Mouse (Mus musculus): ENCODE data around the gene Apba3.
A peak's percentile ranks its signal among the peaks of the same experiment; 100 is the strongest.
"Not testable (repeated sequence)": the region's sequence is repeated elsewhere in the genome, so short reads cannot be mapped to it uniquely, and the experiment has no call there.

The Apba3 gene

DNA sequence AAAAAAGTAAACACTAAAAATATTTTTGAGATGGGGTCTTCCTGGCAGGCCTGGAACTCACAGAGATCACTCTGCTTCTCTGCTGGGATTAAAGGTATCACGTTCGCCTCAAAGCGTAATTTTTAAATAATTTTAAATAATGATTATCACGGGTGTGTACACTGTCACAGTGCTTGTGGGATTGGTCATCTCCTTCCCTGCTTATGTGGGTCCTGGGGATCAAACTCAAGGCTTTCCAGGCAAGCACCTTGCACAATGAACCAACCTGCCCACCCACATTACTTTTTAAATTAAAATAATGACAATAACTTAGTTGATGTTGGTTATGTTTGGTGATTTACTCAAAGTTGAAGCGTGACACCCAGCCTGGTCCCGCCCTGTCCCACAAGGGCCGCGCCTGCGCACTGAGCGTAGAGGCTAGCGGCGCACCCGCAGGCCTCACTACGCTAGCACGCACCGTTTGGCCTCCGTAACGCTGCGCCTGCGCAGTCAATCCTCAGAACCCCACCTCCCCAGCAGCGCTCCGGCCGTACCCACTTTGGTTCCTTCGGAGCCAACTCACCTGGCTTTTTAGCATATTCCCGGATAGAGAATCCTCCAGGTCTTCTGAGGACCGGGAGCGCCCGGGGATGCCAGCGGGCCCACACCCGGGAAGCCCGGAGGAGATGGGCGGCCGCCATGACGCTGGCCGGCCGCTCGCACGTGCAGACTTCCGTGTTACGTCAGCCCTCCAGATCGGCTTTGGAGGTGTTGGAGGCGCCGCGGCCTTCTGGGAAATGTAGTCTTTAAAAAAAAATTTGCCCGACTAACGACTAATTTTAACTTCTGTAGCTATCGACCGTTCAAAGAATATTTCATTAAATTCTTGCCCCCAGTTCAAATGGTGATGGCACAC, at the start of gene Apba3, which contains the start of gene Mrpl54:
Apba3 (plus strand) TSS at position 750 of the 895 bp plus-strand sequence.
Mrpl54 (minus strand) TSS at position 724 of the 895 bp plus-strand sequence.
- DNase-seq (ENCODE audit: low spot score), result peak; percentile 96

DNA sequence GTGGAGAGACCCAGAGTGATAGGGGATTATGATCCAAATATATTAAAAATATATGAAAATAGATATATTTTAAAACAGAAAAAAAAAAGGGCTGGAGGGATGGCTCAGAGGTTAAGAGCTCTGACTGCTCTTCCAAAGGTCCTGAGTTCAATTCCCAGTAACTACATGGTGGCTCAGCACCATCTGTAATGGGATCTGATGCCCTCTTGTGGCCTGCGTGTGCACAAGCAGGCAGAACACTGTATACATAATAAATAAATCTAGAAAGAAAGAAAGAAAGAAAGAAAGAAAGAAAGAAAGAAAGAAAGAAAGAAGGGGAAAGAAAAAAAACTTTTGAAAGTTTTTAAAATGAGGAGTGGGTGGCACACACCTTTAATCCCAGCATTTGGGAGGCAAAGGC, 49.5 kb upstream of the Apba3 start:
- DNase-seq (ENCODE audit: low spot score), result not testable (repeated sequence)

DNA sequence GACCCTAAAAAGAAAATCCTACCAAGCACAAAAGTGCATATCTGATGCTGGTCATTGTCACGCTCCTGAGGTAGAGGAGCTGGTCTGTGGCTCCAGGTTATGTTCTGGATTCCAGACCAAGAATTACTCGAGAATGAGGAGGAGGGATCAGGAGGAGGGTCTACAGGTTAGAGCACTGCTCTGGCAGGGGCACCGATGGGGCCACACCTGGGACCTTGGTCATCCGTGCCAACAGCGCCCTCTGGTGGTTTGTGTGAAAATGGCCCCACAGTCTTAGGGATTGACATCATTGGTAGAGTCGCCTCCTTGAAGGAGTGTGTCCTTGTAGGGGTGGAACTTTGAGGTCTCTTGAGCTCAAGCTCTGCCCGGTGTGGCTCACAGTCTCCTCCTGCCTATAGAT, 48.8 kb upstream of the Apba3 start:
- no peak for DNase-seq (ENCODE audit: low spot score)

DNA sequence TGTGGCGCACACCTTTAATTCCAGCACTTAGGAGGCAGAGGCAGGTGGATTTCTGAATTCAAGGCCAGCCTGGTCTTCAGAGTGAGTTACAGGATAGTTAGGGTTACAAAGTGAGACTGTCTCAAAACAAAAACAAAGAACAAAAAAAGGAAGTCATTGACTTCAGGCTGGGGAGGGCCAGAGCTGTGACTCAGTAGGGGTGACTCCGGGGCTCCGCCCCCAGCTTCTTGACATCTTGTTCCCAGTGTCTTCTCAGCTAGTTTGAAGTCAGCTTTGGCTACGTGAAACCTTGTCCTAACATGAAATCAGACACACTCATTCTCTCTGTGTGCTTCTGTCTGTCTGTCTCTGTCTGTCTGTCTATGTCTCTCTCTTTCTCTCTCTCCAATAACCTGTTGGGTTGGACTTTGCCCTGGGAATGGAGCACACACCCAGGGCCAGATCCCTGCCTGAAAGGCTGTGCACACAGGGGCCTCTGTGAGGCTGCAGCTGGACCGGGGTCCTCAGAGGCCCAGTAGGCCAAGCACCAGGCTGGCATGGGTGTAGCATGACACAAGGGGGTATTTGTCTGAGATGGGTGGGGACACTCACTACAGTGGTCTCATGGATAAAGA, 45.3 kb upstream of the Apba3 start:
- no peak for DNase-seq (ENCODE audit: low spot score)

GRCm38 (mm10) chr10:81223731-81224130, 43.0 kb upstream of the Apba3 start:
- DNase-seq (ENCODE audit: low spot score), result not testable (repeated sequence)

GRCm38 (mm10) chr10:81229735-81230437, 36.9 kb upstream of the Apba3 start:
- DNase-seq (ENCODE audit: low spot score), result peak; percentile 39

DNA sequence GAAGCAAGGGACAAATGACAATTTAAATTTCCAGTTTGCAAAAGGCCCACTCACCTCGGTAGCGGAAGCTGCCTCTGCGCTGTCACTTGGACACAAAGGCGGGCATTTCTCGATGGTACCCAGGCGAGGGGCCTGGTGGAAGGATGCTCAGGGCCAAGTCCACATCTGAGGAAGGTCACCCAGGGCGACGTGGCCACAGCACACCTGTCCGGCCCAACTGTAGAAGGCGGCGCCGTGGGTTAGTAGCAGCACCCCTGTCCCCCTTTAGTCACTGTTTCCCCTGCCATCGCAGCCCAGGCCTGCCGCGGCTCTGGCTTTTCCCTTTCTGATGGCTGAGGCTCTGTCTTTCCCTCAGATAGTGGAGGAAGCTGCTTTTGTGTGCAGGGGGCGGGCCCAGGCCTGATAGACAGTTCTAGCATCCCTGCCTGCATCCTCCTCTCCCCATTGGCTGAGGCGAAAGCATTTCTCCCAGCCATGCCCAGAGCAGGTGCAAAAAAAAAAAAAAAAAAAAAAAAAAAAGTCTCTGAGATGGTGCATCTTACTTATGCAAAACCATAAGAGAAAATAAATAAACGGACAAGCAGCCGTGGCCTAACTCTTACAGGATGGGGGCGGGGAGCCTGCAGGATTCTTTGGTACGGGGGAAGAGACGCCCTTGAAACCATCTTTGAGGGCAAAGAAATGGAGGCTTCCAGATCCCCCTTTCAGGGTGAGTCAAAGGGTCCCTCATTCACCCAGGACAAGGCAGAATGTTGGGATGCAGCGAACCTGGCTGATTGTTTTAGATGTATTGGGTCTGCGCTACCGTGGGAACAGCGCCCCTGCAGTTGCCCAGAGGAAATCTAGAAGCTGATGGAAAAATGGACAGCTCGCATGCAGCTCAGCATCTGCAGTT, 36.1 kb upstream of the Apba3 start, which contains the start of gene Atcay:
Atcay (minus strand) TSS at position 396 of the 895 bp plus-strand sequence.
- peak; percentile 83 for DNase-seq (ENCODE audit: low spot score)

- DNase-seq (ENCODE audit: low spot score), result peak; percentile 10
Measured at GRCm38 (mm10) chr10:81231436-81231835, 35.3 kb upstream of the Apba3 start.

GRCm38 (mm10) chr10:81232580-81233225, 34.1 kb upstream of the Apba3 start, which contains the start of gene Zfr2:
Zfr2 (plus strand) TSS chr10:81233155.
- DNase-seq (ENCODE audit: low spot score), result peak; percentile 93

DNA sequence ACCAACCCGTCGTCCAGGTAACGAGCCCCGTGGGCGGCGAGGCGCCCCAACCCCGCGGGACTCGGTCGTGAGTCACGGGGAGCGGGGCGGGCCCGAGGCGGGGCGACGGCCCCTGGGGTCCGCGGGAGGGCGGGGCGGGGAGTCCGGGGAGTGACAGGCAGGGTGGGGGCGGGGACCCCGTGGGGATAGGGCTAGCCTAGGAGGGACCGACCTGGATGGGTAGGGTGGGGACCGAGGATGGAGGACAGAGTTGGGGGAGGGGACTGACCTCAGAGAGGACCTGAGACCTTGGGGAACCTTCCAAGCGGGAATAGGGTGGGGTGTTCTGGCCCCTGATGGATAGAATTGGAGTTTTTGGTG, 33.6 kb upstream of the Apba3 start:
- no peak for DNase-seq (ENCODE audit: low spot score)

DNA sequence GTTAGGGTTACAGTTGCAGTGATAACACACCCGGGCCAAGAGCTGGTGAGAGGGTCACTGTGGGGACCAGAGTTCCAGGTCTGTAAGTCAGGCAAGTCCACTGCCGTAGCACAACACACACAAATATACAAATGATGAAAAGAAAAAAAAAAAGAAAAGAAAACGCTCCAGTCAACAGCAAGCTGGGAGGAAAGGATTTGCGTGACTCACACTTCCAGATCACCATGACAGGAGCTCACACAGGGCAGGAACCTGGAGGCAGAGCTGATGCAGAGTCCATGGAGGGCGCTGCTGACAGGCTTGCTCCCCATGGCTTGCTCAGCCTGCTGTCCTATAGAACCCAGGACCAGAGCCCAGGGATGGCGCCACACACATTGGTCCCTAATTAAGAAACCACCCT, 32.6 kb upstream of the Apba3 start:
- peak; percentile 7 for DNase-seq (ENCODE audit: low spot score)

- no peak for DNase-seq (ENCODE audit: low spot score)
Measured at GRCm38 (mm10) chr10:81236471-81237268, 30.1 kb upstream of the Apba3 start.

GRCm38 (mm10) chr10:81238618-81239017, 28.1 kb upstream of the Apba3 start:
- no peak for DNase-seq (ENCODE audit: low spot score)

GRCm38 (mm10) chr10:81240876-81241275, 25.9 kb upstream of the Apba3 start:
- DNase-seq (ENCODE audit: low spot score), result peak; percentile 78

- DNase-seq (ENCODE audit: low spot score), result no peak
Measured at GRCm38 (mm10) chr10:81242021-81242420, 24.7 kb upstream of the Apba3 start.

GRCm38 (mm10) chr10:81244146-81244545, 22.6 kb upstream of the Apba3 start:
- no peak for DNase-seq (ENCODE audit: low spot score)

DNA sequence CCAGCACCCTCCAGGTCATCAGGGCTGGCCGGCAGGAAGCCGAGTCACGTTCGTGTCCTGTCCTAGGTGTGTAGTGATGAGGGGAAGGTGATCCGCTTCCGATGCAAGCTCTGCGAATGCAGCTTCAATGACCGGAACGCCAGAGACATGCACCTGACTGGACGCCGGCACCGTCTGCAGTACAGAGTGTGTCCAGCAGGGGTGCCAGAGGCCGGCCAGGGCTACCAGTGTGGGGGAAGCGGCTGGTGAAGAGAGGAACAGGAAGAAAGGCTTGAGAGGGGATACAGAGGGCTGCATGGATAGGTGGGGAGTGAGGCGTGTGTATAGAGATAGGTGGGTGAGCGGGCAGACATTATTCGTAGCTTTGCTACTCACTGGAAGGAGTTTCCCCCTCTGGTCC, 22.2 kb upstream of the Apba3 start:
- DNase-seq (ENCODE audit: low spot score), result peak; percentile 78

DNA sequence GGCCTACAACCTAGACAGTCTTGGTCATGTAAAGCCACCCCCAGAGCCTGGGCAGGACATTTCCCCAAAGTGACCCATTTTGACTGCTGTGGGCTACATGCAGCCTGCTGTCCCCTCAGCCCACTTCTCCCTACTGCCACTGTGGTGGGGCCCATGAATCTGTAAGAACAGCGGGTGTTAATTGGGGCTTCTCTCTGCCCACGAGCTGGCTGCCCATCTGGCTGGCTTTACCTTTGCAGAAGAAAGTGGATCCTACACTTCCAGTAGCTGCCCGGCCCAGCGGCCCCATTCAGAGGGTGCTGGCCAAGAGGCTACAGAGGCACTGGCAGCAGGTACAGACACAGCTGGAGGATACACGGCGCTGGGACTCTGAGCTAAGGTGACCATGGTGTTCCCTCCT, 21.6 kb upstream of the Apba3 start:
- DNase-seq (ENCODE audit: low spot score), result no peak

DNA sequence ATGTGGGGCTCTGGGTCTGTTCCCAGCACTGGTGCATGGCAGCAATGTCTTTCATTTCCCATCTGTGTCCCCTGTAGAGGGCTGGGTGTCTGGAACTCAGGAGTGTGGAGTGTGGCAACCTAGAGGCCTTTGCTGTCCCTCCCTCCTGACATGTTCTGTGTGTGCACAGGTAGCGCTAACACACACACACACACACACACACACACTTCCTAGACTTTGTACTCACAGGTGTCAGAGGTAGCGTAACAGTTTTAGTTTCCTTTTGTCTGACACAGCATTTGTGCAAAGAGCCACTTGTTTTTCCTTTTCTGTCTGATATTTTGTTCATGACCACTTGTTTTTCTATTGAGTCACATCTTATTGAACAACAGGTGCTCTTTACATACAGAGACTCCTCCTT, 19.0 kb upstream of the Apba3 start:
- no peak for DNase-seq (ENCODE audit: low spot score)

GRCm38 (mm10) chr10:81249442-81249841, 17.3 kb upstream of the Apba3 start:
- no peak for DNase-seq (ENCODE audit: low spot score)

Measured in layer of hippocampus, adult 11-12 months (tissue).